Mouse (Mus musculus): ENCODE results near the gene Hist2h2aa1.
A peak's percentile ranks its signal among the peaks of the same experiment; 100 is the strongest.
"Not testable (repeated sequence)": the region's sequence is repeated elsewhere in the genome, so short reads cannot be mapped to it uniquely, and the experiment has no call there.

Hist2h2aa1 gene

DNA sequence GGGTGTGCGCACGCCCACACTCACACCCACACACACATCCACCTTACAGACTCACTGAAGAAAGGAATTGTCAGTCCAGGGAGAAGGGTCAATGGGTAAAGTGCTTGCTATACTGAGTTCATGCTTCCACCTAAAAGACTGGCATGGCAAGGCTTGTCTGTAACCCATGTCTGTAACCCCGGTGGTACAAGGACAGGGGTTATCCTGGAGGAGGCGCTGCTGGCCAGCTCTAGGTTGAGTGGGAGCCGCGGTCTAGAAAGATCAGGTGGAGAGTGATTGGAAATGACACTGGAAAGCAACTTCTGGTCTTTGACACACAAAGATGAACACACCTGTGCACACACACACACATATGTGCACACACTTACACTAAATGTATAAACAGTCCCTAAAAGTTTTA lies 35.4 kb downstream of the Hist2h2aa1 start:
- DNase-seq, result no peak

DNA sequence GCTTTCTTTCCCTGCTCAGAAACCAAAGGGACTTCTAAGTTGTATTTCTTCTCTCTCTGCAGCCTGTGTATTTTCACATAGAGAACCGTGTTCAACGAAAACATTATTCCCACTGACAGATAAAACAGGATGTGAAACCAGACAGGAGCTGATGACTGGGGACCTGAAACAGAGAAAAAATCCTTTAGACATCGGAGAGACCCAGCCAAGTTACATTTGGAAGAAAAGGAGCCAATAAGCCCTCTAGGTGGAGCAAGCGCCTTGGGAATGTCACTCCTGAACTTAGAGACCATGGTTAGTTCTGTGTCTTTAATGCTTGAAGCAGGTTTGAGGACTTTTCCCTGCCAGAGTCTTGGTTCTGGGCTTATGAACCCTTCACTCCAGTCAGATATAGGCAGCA lies 39.2 kb downstream of the Hist2h2aa1 start:
- peak; percentile 53 for DNase-seq

DNA sequence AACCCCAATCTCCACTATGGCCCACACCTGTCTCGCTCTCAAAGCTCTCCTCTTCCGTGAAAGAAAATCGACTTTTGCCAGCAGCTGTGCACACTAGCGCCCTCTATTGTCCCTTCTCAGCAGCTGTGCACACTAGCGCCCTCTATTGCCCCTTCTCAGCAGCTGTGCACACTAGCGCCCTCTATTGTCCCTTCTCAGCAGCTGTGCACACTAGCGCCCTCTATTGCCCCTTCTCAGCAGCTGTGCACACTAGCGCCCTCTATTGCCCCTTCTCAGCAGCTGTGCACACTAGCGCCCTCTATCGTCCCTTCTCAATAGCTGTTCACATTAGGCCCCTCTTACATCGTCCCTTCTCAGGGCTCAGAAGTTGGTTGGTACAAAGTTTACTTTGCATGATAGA lies 42.0 kb downstream of the Hist2h2aa1 start:
- DNase-seq, result not testable (repeated sequence)

DNA sequence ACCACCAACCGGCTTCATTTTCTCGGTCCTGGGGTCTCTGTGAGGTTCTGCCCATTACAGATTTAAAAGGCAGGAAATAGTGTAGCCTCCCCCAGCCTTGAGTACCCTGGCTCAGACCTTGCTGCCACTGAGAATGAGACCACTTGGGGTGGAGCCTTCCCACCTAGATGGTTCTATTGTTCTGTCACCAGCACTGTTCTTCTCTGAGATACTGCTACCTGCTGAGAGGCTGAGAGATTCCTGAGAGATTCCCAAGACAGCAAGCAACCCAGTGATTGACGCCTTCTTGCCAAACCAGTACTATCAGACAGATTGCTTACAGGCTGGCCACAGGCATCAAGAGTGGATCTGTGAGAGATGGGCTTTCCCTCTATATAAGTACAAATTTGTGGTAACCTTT lies 43.9 kb downstream of the Hist2h2aa1 start:
- no peak for DNase-seq

DNA sequence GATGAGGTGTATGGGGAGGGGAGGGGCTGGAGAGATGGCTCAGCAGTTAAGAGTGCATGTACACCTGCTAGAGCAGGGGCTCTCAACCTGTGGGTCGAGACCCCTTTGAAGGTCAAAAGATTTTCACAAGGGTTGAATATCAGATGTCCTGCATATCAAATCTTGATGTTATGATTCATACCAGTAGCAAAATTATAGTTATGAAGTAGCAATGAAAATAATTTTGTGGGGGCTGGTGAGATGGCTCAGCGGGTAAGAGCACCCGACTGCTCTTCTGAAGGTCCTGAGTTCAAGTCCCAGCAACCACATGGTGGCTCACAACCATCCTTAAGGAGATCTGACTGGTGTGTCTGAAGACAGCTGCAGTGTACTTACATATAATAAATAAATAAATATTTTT lies 45.4 kb downstream of the Hist2h2aa1 start:
- DNase-seq, result not testable (repeated sequence)

DNA sequence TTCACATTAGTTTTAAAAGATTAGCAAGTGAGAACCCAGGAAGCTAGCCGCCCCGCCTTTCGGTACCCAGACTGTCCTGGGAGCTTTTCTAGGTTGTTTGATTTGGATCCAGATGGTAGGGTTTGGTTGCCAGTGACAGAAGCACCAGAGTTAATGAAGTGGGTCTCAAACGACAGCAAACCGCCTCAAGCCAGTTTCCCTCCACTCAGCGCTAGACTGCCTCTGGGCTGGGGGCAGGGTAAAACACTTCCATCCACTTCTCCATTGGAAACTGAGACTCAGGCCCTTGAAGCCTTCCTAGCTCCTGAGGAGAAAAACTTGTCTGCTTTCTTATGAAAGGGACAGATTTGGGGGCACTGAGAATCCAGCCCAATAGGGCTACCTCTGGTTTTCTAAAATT lies 47.3 kb downstream of the Hist2h2aa1 start:
- DNase-seq, result no peak

DNA sequence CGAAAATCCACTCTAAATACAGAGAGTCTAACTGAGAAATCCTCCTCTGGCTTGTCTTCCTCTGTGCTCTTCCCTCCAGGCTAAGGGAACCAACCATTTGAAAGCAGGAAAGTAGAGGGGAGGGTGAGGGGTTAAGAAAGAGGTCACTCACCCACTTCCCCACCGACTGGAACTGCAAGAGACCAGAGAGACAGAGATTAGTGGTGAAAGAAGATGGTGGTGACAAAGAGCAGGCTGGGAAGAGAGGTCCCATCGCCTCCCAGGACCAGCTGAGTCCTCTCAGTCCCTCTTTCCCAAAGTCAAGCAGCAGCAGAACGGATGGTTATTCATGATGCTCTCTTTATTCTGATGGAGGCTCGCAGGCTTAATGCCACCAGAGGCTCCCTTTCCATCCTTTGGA lies 48.1 kb downstream of the Hist2h2aa1 start:
- peak; percentile 27 for DNase-seq

DNA sequence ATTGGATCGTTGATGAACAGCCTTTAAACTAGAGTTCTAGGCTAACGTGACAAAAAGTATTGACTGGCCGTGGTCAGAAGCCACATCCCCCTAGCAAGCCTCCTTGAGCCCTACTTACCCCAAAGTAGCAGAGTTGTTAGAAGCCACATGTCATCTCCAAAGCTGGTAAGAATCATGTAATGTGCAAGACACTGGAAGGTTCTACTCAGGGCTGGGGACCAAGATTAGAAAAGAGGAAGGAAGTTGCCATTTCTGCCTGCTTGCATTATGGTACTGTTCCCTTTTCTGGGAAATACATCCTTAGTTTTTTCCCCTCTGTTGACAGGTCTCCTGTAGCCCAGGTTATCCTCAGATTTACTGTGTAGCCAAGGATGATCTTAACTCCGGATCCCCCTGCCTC lies 48.5 kb downstream of the Hist2h2aa1 start, which contains the start of gene Fcgr1:
Gene Fcgr1, minus strand, starts transcription at position 183 of the 400 bp plus-strand sequence.
- peak; percentile 31 for DNase-seq

All from lung, postnatal 36 days (tissue).